Mouse (Mus musculus) lung, postnatal 0 days (tissue): ENCODE measurements around the gene Arhgef6. TPM values are rescaled to one million over a fixed set of nuclear protein-coding genes. Genes with fewer than 3 reads are reported as not detected.

Experiments
- ATAC-seq: fragments of 200-750 bp; cut with Nextera tagmentation; 2 replicates; pipeline ENCODE4 v1.8.0; 2017; ENCODE audit warnings: moderate library complexity
- DNase-seq: peaks from one replicate; pipeline ENCODE4 v3.0.0-alpha.2; 2016; ENCODE audit warnings: low spot score
- H3K27ac ChIP-seq: fragments of 300-500 bp; sonication (generic); 2 replicates; pipeline ENCODE4 v1.5.1; 2014; ENCODE audit warnings: antibody characterized with exemption, mild to moderate bottlenecking, low read length, mixed read lengths
- H3K27me3 ChIP-seq: fragments of 300-500 bp; sonication (generic); replicated peaks from 2 replicates; pipeline ENCODE4 v1.6.1; 2014; ENCODE audit warnings: low read length, mixed read lengths; ENCODE audit not compliant: insufficient read depth
- H3K36me3 ChIP-seq: fragments of 300-500 bp; sonication (generic); 2 replicates; pipeline ENCODE4 v1.6.1; 2014; ENCODE audit warnings: low read length, mixed read lengths; ENCODE audit not compliant: insufficient read depth
- H3K4me1 ChIP-seq: fragments of 300-500 bp; sonication (generic); 2 replicates; pipeline ENCODE4 v1.6.1; 2014; ENCODE audit warnings: antibody characterized with exemption, low read depth, low read length, mixed read lengths; ENCODE audit not compliant: insufficient read depth
- H3K4me2 ChIP-seq: fragments of 300-500 bp; sonication (generic); replicated peaks from 2 replicates; pipeline ENCODE4 v1.6.1; 2014; ENCODE audit warnings: low read depth, mild to moderate bottlenecking, low read length, moderate library complexity, mixed read lengths
- H3K4me3 ChIP-seq: fragments of 300-500 bp; sonication (generic); 2 replicates; pipeline ENCODE4 v1.5.1; 2014; ENCODE audit warnings: low read depth, low read length
- H3K9ac ChIP-seq: fragments of 300-500 bp; sonication (generic); replicated peaks from 2 replicates; pipeline ENCODE4 v1.6.1; 2014; ENCODE audit warnings: low read depth, mild to moderate bottlenecking
- H3K9me3 ChIP-seq: fragments of 300-500 bp; sonication (generic); 2 replicates; pipeline ENCODE4 v1.6.1; 2016; ENCODE audit warnings: low read length, mixed read lengths
- CTCF ChIP-seq: IDR thresholded peaks from 2 replicates; pipeline ENCODE4 v1.5.1; 2016; ENCODE audit warnings: antibody characterized with exemption, mild to moderate bottlenecking
- EP300 ChIP-seq: IDR thresholded peaks from 2 replicates; pipeline ENCODE4 v1.6.1; 2016; ENCODE audit warnings: antibody characterized with exemption, mild to moderate bottlenecking, control low read depth
- WGBS: fragments of 180-500 bp; shearing (Covaris S2); extraction: QIAGEN DNeasy Blood & Tissue Kit; methylation state at CpG from one replicate; pipeline ENCODE4 v1.1.7; 2014; 5-methylcytosine and 5-hydroxymethylcytosine counted together
- polyA plus RNA-seq: library from polyadenylated mRNA; unstranded; fragments of >200 nt; fragmentation: Nextera tagmentation; extraction: Ambion mirVana; gene quantifications from 2 replicates; pipeline ENCODE4 v1.2.1, GENCODE M21; 2015

Gene Arhgef6
- polyA plus RNA-seq, 1 experiment from 2014 or later, result 23.3 TPM

DNA sequence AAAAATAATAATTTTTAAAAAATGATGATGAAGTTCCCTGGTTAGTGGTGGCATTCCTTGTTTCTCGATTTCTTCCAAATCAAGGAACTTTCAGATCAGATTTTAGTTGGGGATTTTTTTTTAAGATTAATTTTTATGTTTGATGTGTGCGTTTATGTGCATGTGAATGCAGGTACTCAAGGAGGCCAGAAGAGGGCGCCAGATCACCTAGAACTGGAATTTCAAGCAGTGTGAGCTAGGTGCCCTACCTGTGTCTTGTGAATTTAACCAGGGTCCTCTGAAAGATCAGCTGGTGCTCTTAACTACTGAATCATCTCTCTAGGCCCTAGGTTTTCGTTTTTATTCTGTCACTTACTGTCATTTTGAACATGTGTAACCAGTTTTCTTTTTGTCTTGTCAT, 102.5 kb downstream of the Arhgef6 start:
- Histone ChIP-seq H3K9me3 (no peaks in the 10 kb centered on the region), H3K36me3 (no peaks in the 10 kb centered on the region), H3K27ac (no peak overlapping the region), H3K4me2 (no peak overlapping the region), H3K4me3 (no peak overlapping the region), H3K27me3 (no peaks in the 10 kb centered on the region), H3K9ac (no peak overlapping the region), H3K4me1 (no peaks in the 10 kb centered on the region)
- no peak for TF ChIP-seq EP300
- peak; percentile 45 for TF ChIP-seq CTCF
- DNase-seq (no peak), ATAC-seq (no peak)
- 69% methylated on average over 4 of the region's 4 CpGs for WGBS

DNA sequence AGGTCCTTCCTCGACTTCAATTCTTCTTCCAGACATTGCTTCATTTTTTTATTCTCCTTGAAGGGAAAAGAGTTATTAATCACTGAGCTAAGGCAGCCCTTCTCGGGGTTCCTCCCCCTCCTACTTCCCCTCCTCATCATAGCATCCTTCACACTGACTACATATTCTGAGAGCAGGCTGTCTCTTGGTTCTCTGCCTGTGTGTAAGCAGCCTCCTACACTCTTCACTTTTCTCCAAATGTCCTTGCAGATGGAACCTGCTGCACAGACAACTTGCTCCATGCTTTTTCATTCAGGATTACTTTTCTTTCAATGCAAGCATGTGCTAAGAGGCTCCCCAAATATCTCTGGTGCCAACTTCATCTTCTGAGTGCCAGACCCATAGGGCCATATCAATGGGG, 104.9 kb downstream of the Arhgef6 start:
- Histone ChIP-seq H3K4me3 (no peak overlapping the region), H3K4me1 (no peaks in the 10 kb centered on the region), H3K4me2 (no peak overlapping the region), H3K9me3 (no peaks in the 10 kb centered on the region), H3K27me3 (no peaks in the 10 kb centered on the region), H3K27ac (no peak overlapping the region), H3K36me3 (no peaks in the 10 kb centered on the region), H3K9ac (no peak overlapping the region)
- DNase-seq (no peak), ATAC-seq (no peak)
- WGBS, result 38% methylated on average over 2 of the region's 2 CpGs
- TF ChIP-seq EP300 (no peak), CTCF (no peak)

DNA sequence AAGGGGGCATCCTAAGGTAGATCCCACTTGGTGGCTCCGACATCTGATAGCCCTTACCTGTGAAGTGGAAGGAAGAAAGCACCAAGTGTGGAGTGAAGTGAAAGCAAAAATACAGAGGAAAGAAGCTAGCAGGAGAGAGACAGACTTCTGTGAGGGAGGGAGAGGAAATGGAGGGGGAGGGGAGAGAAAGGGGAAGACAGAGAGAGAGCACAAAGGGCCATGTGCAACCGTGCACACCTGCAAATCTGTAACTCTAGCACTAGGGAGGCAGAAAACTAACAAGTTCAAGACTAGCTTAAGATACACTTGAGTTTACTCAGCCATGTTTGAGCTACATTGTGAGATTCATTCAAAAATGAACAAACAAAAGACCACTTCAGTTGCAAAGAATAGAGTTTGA, 110.4 kb downstream of the Arhgef6 start:
- WGBS, result 41% methylated on average over 2 of the region's 2 CpGs
- no peaks in the 10 kb centered on the region for H3K36me3 ChIP-seq
- no peak overlapping the region for H3K9ac ChIP-seq
- H3K27me3 ChIP-seq, result no peaks in the 10 kb centered on the region
- H3K4me1 ChIP-seq, result no peaks in the 10 kb centered on the region
- no peak for DNase-seq
- no peak overlapping the region for H3K27ac ChIP-seq
- TF ChIP-seq CTCF, result no peak
- TF ChIP-seq EP300, result no peak
- H3K4me3 ChIP-seq, result no peak overlapping the region
- no peak for ATAC-seq
- no peaks in the 10 kb centered on the region for H3K9me3 ChIP-seq
- no peak overlapping the region for H3K4me2 ChIP-seq

DNA sequence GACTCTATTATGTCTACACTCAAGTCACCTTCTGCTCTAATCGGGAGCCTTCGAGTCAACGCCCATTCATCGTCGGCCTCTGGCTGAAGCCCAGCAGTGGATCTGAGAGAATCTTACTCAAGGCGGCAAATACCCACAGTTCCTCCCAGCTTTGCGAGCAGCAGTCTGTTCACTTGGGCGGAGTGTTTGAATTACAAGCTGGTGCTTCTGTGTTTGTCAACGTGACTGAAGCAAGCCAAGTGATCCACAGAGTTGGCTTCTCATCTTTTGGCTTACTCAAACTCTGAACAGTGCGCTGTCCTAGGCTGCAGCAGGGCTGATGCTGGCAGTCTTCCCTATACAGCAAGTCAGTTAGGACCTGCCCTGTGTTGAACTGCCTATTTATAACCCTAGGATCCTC, 115.2 kb downstream of the Arhgef6 start:
- H3K9me3 ChIP-seq, result no peaks in the 10 kb centered on the region
- 64% methylated on average over 10 of the region's 10 CpGs for WGBS
- H3K27ac ChIP-seq, result no peak overlapping the region
- DNase-seq (peak; percentile 9), ATAC-seq (no peak)
- TF ChIP-seq CTCF (no peak), EP300 (no peak)
- no peak overlapping the region for H3K4me2 ChIP-seq
- no peaks in the 10 kb centered on the region for H3K36me3 ChIP-seq
- H3K27me3 ChIP-seq, result no peaks in the 10 kb centered on the region
- no peaks in the 10 kb centered on the region for H3K4me1 ChIP-seq
- H3K4me3 ChIP-seq, result no peak overlapping the region
- no peak overlapping the region for H3K9ac ChIP-seq

DNA sequence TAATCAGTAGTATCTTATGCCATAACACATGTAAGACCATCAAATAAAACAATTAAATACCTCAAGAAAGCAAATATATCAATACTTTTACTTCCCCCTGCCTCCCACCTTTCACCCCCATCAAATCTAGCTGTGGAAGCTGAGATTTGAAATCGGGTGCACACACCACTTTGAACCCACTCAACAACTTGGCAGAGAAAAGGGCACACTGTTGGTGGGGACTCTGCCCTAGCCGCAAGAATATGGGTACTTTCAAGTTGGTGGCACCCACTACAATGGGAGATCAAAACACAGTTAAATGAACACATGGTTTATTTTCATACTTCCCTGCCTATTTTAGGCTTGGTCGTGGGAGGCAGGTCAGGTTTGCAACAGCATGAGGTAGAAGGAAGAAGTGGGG, 116.6 kb downstream of the Arhgef6 start:
- ATAC-seq (no peak), DNase-seq (no peak)
- Histone ChIP-seq H3K9me3 (no peaks in the 10 kb centered on the region), H3K4me2 (no peak overlapping the region), H3K4me3 (no peak overlapping the region), H3K4me1 (no peaks in the 10 kb centered on the region), H3K27me3 (no peaks in the 10 kb centered on the region), H3K36me3 (no peaks in the 10 kb centered on the region), H3K27ac (no peak overlapping the region), H3K9ac (no peak overlapping the region)
- 77% methylated on average over 3 of the region's 3 CpGs for WGBS
- TF ChIP-seq CTCF (no peak), EP300 (no peak)

DNA sequence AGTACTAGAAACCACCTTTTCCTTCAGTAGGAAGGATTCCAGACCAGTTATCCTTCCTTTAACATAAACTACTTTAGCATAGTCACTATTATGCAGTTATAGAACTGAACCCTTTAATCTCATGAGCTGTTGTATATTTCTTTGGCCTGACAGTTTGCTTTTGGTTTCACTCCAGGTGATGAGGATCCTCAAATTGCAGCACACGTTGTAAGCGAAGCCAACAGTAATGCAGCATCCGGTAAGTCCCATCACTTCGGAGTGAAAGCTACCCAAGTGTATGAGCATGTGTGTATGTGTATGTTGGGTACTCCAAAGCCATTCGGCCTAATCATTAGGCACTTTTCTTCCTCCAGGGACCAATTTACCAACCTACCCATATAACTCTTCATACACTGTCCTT, 119.0 kb downstream of the Arhgef6 start:
- Histone ChIP-seq H3K27ac (no peak overlapping the region), H3K9ac (no peak overlapping the region), H3K4me2 (no peak overlapping the region), H3K27me3 (no peaks in the 10 kb centered on the region), H3K9me3 (no peaks in the 10 kb centered on the region), H3K36me3 (no peaks in the 10 kb centered on the region), H3K4me1 (no peaks in the 10 kb centered on the region), H3K4me3 (no peak overlapping the region)
- ATAC-seq (no peak), DNase-seq (no peak)
- TF ChIP-seq CTCF (no peak), EP300 (no peak)
- WGBS, result 85% methylated on average over 5 of the region's 5 CpGs

DNA sequence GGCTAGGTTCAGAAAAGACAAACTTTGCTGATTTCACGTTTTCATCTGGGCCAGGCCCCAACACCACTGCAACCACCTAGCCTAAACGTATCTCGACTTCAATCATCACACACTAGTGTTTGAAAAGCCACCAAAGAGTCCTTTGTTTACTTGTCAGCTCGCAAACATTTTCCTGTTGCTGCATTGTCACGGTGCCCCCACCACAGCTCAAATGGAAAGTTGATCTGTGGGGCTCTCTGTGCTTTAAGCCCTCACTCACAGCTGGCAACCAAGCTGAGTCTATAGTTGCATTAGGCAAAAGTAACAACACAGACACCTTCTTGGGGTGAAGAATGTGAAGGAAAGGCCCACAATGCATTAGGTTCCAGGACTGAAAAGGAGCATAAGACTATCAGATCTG, 122.3 kb downstream of the Arhgef6 start:
- no peaks in the 10 kb centered on the region for H3K36me3 ChIP-seq
- no peaks in the 10 kb centered on the region for H3K27me3 ChIP-seq
- DNase-seq, result no peak
- no peak for TF ChIP-seq CTCF
- no peak for TF ChIP-seq EP300
- H3K4me1 ChIP-seq, result no peaks in the 10 kb centered on the region
- H3K4me3 ChIP-seq, result no peak overlapping the region
- H3K9ac ChIP-seq, result no peak overlapping the region
- no peak for ATAC-seq
- 36% methylated on average over 5 of the region's 5 CpGs for WGBS
- H3K4me2 ChIP-seq, result no peak overlapping the region
- no peaks in the 10 kb centered on the region for H3K9me3 ChIP-seq
- no peak overlapping the region for H3K27ac ChIP-seq
